Mouse (Mus musculus) layer of hippocampus, postnatal 10 days (tissue): ENCODE results near the gene Myo18b. TPM values are rescaled to one million over a fixed set of nuclear protein-coding genes. Genes with fewer than 3 reads are reported as not detected.

Experiments used
- DNase-seq, 2 experiments: peaks; one replicate each; pipeline ENCODE4 v3.0.0; 2021; ENCODE audit warnings: low spot score in 2 of 2
- total RNA-seq, 2 experiments: library from RNA; stranded (reverse); gene quantifications; 2 replicates each; pipeline ENCODE4 v1.2.3; 2021

The Myo18b gene
- total RNA-seq, 2 experiments from 2014 or later, result 3.6 to 3.7 TPM

DNA sequence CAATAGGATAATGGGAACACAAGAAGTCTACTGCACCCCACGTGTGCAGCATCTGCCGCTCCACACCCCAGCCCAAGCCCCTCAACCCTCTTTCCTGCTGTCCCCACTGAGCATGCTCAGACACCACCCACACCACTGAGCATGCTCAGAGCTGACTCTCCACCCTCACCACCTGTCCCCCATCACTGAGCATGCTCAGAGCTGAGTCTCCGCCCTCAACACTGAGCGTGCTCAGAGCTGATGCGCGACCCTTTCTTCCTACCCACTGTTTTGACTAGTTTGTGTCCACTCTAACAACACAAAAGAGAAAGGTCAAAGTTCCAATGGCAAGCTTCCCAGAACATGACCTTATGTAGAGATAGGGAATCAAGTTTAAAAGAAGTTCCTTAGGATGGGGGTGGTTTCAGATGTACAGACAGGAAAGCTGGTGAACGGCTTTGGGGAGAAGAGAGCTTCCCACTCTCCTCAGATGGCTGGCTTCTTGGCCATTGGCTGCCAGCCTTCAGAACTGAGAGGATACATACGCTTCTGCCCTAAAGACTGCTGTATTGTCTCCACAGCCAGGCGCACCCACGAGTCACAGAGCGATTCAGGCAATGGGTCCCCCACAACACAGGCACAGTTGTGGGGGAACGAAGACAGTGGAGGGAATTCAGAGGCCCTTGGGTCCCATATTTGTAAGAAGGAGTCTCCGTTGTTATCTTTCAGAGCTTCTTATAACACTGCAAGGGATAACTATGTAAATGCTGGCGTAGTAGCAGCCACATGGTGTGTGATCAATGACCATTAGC, 209.7 kb downstream of the Myo18b start:
- no peak for DNase-seq

DNA sequence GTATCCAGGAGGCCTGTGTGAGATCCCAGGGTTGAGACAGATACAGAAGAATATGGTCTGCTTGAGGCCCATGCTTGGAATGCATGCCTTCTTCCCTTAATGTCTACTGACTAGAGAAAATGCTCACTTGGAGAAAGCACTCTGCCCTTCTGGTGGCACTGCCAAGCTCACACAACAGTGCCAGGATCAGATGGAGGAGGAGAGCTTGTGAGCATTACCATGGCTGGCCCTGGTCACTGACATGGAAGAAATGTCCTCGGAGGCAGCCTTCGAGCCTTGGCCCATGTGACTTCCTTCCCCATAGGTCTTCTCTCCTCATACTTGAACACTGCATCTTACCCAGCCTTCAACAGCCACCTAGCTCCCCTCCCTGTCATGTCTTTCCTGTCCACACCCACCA, 216.9 kb downstream of the Myo18b start:
- DNase-seq, result no peak

DNA sequence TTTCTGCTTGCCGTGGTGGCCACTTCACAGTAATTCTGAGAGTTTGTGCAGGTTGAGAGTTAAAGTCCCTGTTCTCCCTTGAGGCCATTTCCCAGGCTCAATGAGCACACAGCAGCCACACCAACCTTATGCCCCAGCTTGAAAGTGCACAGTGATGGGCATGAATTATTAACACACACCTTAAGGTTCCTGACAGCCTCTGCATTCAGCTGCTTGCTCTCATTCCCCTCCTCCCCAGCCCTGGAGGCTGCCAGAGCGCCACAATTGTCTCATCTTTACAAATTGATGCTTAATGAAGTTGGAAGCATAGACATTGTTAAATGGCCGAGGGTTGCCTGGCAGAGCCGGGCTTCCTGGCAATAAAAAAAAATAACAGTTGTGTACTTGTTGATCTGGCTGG, 218.0 kb downstream of the Myo18b start:
- DNase-seq, result no peak

DNA sequence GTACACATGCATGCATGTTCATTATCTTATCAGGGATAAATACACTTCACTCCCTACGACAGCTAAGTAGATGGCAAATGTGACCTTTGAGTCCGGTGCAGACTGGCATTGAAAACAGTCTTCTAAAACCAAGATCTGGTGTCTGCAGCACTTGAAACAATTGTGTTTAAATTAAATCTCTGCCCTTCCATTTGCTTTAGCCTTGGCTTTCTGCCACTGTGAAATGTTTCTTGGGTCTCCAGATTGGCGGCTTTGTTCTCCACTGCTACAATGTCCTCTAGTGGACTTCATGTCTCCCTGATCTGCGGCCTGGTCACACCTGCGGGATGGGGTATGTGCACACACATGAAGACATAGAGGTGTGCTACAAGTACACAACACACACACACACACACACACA, 221.4 kb downstream of the Myo18b start:
- no peak for DNase-seq

DNA sequence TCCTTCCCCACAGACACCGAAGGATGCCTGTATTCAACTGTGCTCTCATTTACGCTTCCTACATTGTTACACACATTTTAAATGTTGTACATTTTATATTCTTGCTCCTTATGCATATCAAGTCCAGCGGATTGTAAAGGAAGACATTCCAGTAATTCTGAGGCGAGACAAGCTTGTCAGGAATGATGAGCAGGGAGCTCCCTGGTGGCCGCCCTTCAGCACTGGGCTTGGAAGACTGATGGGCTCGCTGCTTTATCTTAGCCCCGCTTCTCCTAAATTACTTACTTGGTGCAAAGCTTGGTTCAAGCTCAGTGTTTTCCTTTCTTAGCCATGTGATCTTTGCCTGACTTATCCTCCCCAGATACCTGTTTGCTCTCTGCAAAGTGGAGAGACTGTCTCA, 223.7 kb downstream of the Myo18b start:
- no peak for DNase-seq

DNA sequence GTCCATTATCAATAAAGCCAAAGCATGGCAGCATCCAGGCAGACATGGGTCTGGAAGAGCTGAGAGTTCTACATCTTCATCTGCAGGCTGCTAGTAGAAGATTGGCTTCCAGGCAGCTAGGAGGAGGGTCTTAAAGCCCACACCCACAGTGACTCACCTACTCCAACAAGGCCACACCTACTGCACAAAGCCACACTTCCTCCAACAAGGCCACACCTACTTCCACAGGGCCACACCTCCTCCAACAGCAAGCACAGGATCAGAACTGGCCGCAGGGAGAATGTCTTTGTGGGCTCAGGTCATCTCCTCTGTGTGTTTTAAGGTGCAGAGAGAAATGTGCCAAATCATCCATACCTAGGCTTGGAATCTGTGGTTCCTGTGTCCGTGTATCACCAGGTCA, 224.2 kb downstream of the Myo18b start:
- DNase-seq, result no peak

DNA sequence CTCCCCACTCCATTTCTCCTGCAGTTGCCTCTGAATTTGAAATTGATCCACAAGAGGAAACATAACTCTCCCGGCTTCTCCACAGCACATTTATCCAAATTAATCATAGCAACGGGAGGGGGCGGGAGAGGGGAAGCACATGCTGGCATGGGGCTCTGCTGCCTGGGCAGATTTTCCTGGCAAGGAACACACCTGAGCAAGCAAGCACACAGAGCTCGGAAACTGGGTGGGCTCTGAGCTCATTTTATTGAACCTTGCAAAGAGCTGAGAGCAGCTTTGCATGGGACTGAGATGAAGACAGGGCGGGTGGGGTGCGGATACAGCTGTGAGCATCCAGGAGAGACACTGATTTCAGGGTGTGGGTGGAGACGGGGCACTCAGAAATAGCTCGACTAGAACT, 229.0 kb downstream of the Myo18b start:
- DNase-seq, result no peak

DNA sequence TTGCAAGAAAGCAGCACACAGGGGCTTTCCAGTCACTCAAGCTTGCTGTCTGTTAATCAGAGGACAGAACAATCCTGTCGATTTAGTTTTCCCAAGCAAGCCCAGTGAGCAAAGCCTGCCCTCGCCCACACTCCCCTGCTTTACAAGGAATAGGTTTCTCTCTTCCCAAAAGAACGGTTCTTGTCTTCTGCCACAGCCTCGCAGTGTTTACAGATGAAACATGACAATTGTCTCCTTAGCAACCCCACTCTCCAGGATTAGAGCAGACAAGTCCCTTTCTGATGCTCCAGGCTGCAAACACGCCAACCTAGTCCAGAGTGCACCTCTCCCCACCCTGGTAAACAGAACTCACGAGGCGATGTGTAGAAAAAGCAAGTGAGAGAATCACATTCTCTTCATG, 230.5 kb downstream of the Myo18b start:
- no peak for DNase-seq

DNA sequence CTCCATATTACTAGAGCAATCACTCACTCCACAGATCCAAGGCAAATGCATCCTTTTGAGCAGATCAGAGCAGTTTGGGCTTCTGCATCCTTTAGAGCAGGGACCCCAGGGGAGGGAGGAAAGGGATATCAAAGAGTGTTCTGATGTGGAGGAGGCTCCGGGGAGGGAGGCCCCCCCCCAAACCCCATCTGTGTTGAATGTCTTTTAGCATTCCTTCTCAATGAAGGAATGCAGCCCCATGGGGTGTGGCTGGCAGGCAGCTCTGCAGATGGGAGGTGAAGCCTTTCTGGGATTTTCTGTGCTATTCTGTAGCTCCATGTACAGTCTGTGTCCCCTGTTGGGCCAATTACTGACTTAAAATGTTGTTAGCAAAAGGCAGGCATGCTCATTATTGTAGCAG, 232.5 kb downstream of the Myo18b start:
- DNase-seq, result no peak

DNA sequence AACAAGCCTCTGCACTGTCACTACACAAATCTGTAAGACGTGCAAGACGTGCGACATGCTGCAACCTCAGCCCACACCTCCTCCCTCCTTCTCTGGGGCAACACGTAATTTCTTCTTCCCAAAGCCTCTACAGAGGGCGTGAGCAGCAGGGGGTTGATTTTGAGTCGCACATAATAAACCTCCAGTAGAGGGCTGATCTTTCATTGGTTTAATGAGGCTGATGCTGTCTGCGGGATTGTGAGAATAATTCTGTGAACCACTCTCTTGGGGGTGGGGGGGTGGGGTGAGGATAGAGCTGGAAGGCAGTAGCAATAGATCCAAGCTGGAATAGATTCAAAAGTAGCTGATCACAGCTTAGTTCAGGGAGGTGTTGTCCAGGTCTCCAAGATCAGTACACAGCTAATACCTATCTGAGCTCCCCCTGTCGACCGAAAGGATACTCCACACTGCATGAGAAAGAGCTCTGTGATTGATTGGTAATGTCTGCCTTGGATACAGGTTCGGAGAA, 235.2 kb downstream of the Myo18b start:
- no peak for DNase-seq

DNA sequence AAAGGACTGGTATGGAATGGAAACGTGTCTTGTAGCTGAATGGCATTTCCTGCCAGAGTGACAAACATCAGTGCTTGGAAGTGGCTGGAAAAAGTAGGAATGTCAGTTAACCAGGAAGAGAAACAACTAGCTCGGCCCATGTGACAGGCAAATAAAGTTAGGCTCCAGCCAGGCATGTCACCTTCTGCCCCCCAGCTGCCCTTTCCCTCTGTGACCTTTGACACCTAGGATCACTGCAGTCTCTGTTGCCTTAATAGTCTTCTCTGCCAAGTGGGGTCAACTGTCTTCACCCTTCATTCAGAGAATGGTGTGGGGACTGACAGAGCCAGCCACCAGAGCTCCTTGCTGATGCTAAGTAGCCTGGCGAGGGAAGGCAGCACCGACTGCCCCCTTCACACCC, 236.9 kb downstream of the Myo18b start:
- no peak for DNase-seq

DNA sequence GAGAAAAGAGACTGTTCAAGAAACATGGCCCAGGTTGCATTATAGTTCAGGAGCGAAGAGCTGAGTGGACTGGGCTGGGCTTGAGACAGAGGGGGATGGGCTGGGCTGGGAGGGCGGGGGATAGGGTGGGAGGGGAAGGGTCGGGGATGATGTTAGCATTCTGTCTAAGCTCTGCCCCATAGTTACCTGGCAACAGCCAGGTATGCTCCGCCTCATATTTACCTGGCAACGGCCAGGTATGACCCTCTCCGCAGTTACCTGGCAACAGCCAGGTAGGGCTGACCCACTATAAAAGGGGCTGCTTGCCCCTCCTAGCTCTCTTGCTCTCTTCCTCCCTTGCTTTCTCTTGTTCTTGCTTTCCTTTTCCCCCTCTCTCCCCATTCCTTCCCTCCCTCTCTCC, 239.4 kb downstream of the Myo18b start:
- no peak for DNase-seq

DNA sequence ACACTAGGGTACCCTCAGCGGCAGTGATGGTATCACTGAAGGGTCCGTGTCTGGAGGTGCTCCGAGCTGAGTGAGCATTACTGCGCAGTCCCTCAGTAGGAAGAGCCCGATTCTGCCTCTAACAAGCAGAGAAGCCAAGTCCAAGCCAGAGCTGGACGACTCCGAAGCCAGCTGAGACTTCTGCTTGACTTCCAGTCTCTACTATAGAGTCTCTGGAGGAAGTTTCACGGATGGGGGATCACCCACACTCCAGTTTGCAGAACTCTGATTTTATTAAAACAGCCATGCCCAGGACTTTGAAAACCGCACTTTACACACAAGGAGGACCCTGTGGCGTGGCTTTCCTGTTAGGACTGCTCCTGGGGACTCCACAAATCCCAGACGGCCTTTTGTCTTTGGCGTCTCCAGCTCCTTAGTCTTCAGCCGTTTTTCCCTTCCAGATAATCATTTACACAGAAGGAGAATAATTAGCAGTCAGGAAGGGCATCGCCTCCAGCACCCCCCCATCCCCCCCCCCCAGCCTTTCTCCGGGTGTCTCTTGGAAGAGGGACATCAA, 240.1 kb downstream of the Myo18b start:
- no peak for DNase-seq

DNA sequence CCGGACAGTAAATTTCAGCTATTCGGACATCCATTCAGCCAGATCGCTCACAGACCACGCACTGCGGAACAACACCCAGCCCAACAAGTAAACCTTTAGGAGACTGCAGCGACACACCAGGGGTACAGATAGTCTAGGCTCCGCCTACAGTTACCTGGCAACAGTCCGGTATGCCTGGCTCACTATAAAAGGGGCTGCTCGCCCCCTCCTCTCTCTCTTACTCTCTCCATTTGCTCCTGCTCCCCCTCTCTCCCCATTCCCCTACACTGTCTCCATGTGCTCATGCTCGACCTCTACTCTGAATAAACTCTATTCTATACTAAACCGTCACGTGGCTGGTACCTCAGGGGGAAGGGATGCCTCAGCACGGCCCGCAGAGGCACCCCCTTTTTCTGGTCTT, 240.6 kb downstream of the Myo18b start:
- DNase-seq, result no peak

DNA sequence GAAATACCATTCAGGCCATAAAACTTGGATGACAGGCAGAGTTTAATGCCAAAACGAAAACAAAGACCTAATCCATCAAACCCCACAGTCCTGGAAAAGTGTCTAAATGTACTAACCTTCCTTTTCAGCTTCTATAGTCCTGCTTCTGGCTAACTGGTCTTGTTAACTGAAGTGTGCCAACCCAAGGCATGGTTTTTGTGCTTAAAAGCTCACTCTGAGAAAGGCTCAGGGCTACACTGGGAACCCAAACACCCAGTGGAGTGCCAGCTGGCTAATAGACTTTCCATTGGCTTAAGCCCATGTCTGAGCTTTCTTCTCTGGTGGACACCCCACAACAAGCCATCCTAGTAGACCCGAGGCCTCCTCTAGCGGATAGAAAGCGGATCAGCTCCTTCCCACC, 244.1 kb downstream of the Myo18b start:
- DNase-seq, result peak; percentile 55 to 62

DNA sequence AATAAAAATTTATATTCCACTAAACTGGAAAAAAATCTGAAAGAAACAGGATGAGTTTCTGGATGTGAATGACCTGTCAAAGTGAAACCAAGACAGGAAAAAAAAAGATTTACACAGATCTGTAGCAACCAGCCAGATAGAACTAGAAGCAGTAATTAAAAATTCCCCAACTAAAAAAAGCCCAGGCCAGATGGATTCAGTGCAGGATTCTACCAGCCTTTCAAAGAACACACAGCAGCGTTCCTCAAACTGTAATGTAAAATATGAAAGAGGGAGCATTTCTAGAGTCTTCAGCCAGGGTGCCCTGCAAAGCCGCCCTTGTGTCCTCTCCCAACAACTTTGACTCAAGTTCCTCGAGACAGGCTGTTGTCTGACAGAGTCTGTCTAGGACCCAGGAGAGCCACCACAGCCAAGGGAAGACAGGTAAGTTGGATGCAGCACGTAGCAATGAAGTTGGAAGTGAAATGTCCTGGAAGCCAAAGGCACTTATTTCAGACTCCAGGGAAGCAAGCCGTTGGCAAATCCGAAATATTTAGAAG, 246.9 kb downstream of the Myo18b start:
- DNase-seq, result no peak

DNA sequence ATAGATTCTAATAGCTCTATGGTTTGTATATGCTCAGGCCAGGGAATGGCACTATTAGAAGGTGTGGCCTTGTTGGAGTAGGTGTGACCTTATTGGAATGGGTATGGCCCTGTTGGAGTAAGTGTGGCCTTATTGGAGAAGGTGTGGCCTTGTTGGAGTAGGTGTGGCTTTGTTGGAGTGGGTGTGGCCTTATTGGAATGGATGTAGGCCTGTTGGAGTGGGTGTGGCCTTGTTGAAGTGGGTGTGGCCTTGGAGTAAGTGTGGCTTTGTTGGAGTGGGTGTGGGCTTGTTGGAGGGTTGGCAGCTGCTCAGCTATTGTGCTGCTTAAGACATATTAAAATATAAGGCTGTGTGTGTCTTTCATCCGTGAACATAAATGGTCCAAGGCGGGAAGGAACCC, 249.3 kb downstream of the Myo18b start:
- no peak for DNase-seq

DNA sequence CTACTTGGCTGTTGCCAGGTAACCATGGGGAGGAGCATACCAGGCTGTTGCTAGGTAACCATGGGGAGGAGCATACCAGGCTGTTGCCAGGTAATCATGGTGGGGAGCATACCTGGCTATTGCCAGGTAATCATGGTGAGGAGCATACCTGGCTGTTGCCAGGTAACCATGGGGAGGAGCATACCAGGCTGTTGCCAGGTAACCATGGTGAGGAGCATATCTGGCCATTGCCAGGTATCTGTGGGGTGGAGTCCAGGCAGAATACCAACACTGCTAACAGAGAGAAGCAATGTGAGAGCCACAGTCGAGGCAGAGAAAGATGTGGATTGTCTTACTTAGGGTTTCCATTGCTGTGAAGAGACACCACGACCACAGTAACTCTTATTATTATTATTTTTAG, 250.6 kb downstream of the Myo18b start:
- no peak for DNase-seq

DNA sequence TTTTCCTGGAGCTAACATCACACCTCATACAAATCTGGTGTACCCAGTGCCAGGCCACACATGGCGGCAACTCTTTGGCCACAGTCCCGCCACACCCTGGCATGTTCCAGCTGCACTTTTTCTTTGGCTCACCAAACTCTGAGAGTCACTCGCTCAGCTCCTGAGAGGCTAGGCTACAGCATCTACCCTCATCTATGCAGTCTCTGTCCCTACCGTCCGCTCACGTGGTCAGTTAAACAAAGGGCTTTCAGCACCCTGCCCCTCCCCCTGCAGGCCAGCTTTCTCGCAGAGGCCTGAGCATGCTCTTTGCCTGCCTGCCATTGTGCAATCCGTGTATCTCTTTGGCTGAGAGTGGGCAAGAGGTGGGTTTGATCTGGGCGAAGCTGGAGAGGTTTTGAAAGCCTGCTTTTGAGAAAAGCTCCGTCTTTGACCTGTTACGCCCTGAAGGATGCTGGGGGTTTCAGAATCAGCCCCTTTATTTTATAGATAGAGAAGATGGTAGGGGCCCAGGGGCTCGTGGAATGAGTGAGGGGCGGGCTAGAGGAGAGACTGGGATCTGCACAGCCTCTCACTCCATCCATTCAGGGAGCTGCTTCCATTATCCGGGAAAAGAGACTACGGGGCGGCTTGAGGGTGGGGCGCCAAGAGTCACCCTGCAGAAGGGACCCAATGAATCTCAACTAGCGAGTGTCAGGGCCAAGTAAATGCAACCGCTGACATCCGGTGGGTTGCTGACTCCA, 252.5 kb downstream of the Myo18b start:
- peak; percentile 57 to 62 for DNase-seq

DNA sequence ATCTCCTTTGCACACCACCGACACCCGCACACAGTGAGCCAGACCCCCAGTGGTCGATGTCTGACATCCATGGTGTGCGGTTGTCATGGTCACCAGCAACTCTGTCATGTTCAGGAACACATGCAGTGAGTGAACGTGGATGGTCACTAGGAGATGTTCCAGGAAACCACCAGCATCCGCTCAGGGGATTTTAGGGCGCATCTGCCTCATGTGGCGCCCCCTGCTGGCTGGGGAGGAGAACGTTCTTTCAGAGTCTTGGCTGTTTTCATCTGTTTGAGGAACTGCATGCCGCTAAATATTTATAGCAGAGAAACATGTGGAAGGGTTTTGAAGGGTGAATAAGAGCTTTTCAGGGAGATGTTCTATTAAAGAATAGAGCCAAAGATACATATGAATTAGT, 253.4 kb downstream of the Myo18b start:
- DNase-seq, result peak in 1 of 2 experiments; percentile 55

DNA sequence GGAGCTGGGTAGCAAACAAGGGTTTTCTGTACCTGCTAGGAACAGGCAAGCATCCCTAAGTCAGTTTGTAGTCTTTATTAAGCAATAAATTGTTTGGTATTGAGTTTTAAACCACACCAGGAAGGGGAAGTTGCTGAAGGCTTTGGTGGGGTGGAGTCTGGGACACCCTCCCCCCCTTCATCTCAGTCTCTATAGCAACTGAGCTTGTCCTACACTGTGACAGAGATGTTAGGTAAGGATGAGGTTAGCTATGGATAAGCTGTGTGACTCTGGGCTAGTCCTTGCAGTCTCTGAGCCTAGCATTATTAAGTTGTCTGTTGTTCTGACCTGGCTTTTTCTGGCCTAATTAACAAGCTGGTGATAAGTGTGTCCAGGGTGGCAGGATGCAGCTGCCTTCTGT, 254.4 kb downstream of the Myo18b start:
- no peak for DNase-seq

DNA sequence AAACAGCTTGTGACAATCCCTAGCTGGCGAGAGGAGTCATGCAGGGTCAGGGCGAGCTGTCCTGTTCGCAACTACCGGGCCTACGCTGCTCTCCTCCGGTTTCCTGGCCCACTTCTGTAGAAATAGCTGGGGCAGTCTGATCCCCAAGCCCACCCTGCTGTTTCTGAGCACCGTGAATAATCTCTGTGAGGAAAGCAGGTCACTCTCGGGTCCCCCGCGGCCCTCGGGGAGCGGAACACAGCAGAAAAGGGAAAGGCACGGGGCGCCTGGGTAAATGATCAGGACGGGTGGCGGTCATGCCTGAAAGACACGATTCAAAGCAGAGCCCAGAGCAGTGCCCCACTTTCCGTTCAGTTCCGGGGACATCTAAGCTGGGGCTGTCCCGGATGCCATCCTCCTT, 255.0 kb downstream of the Myo18b start:
- DNase-seq, result no peak
